Mouse (Mus musculus) liver, embryonic 13.5 days (tissue): ENCODE data around the gene Fbxl4. TPM values are rescaled to one million over a fixed set of nuclear protein-coding genes. Genes with fewer than 3 reads are reported as not detected.
"Not testable (repeated sequence)": the region's sequence is repeated elsewhere in the genome, so short reads cannot be mapped to it uniquely, and the experiment has no call there.

Experiments used
- ATAC-seq: fragments of 200-750 bp; cut with Nextera tagmentation; 2 replicates; pipeline ENCODE4 v1.8.0; 2017; ENCODE audit warnings: low read depth, mild to moderate bottlenecking, moderate number of reproducible peaks, moderate library complexity
- DNase-seq: peaks from one replicate; pipeline ENCODE4 v3.0.0; 2022
- H3K27ac ChIP-seq: fragments of 300-500 bp; sonication (generic); 2 replicates; pipeline ENCODE4 v1.5.1; 2015; ENCODE audit warnings: moderate library complexity, mild to moderate bottlenecking, inconsistent platforms
- H3K27me3 ChIP-seq: fragments of 300-500 bp; sonication (generic); 2 replicates; pipeline ENCODE4 v1.6.1; 2015; ENCODE audit warnings: mild to moderate bottlenecking, inconsistent platforms
- H3K36me3 ChIP-seq: fragments of 300-500 bp; sonication (generic); 2 replicates; pipeline ENCODE4 v1.6.1; 2015; ENCODE audit warnings: mild to moderate bottlenecking, inconsistent platforms
- H3K4me1 ChIP-seq: fragments of 300-500 bp; sonication (generic); replicated peaks from 2 replicates; pipeline ENCODE4 v1.6.1; 2015; ENCODE audit warnings: inconsistent platforms
- H3K4me2 ChIP-seq: fragments of 300-500 bp; sonication (generic); 2 replicates; pipeline ENCODE4 v1.6.1; 2015; ENCODE audit warnings: inconsistent platforms, mild to moderate bottlenecking, moderate library complexity
- H3K4me3 ChIP-seq: fragments of 300-500 bp; sonication (generic); replicated peaks from 2 replicates; pipeline ENCODE4 v1.5.1; 2015; ENCODE audit warnings: mild to moderate bottlenecking, inconsistent platforms
- H3K9ac ChIP-seq: fragments of 300-500 bp; sonication (generic); 2 replicates; pipeline ENCODE4 v1.6.1; 2015; ENCODE audit warnings: mild to moderate bottlenecking, inconsistent platforms
- H3K9me3 ChIP-seq: fragments of 300-500 bp; sonication (generic); replicated peaks from 2 replicates; pipeline ENCODE4 v1.6.1; 2016; ENCODE audit warnings: inconsistent platforms
- WGBS: fragments of 180-500 bp; shearing (Covaris S2); methylation state at CpG from one replicate; pipeline ENCODE4 v1.1.7; 2015; ENCODE audit not compliant: insufficient replicate concordance; 5-methylcytosine and 5-hydroxymethylcytosine counted together
- polyA plus RNA-seq: library from polyadenylated mRNA; unstranded; fragments of >200 nt; fragmentation: Nextera tagmentation; extraction: Ambion mirVana; gene quantifications from 2 replicates; pipeline ENCODE4 v1.2.1, GENCODE M21; 2015

The Fbxl4 gene
- polyA plus RNA-seq, result 4.4 and 5.5 TPM in 2 replicates

- H3K4me3 ChIP-seq, result peak within 1 kb of the TSS; percentile 79
- peak within 1 kb of the TSS; percentile 90 for H3K4me2 ChIP-seq
- H3K27ac ChIP-seq, result peak within 1 kb of the TSS; percentile 80
- no peaks in the 10 kb centered on the region for H3K27me3 ChIP-seq
- ATAC-seq (peak; percentile 95), DNase-seq (peak; percentile 75)
- WGBS, result under 1% methylated on average over 58 of the region's 62 CpGs
- 0 out of 2 replicates have a peak, but pooled peaks cover 8% of the 10 kb centered on the region for H3K9me3 ChIP-seq
- peak within 1 kb of the TSS; percentile 86 for H3K9ac ChIP-seq
- peaks cover 28% of the 10 kb centered on the region for H3K4me1 ChIP-seq
- H3K36me3 ChIP-seq, result no peaks in the 10 kb centered on the region
Observed at GRCm38 (mm10) chr4:22357266-22357930, at the start of gene Fbxl4. Fbxl4 (plus strand) TSS chr4:22357543.

- no peak for ATAC-seq
- no peak for DNase-seq
Observed at GRCm38 (mm10) chr4:22314564-22314963, 42.8 kb upstream of the Fbxl4 start.

DNA sequence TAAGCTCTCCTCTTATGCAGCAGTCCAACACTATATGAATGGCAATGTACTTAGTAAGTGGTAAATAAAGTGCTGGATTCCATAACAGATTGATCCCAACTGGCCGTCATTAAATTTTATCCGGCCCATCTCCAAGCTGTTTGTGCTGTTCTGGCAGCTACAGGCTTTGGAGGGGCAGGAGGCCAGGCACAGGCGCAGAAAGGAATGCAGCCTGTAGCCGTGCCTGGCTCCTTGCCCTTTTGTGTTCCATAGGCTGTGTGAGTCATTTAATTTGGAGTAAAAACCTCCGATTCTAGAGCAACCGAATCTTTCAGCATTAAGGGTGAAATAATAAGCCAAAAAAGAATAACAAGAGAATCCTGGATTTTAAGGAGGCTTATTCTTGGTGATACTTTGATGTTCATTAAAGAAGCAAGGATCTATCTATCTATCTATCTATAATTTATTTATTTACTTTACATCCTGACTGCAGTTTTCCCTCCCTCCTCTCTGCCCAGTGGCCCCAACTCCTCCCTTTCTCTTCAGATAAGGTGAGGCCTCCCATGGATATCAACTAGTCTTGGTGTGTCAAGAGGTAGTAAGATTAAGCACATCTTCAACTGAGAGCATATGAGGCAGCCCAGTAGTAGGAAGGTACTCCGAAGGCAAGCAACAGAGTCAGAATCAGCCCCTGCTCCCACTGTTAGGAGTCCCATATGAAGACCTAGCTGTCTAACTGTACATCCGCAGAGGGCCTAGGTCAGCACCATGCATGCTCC is 14.3 kb upstream of the Fbxl4 start:
- WGBS, result 64% methylated on average over 8 of the region's 8 CpGs
- no peak overlapping the region for H3K4me2 ChIP-seq
- no peaks in the 10 kb centered on the region for H3K27me3 ChIP-seq
- no peak overlapping the region for H3K4me3 ChIP-seq
- H3K4me1 ChIP-seq, result 0 out of 2 replicates have a peak, but pooled peaks cover 6% of the 10 kb centered on the region
- H3K36me3 ChIP-seq, result no peaks in the 10 kb centered on the region
- DNase-seq (no peak), ATAC-seq (peak; percentile 75)
- H3K9ac ChIP-seq, result no peak overlapping the region
- H3K9me3 ChIP-seq, result no peaks in the 10 kb centered on the region
- H3K27ac ChIP-seq, result no peak overlapping the region

More at GRCm38 (mm10) chr4:22314564-22314963, 42.8 kb upstream of the Fbxl4 start:
- Histone ChIP-seq H3K9me3 (no peaks in the 10 kb centered on the region), H3K9ac (no peak overlapping the region), H3K4me1 (no peaks in the 10 kb centered on the region), H3K4me2 (no peak overlapping the region), H3K4me3 (no peak overlapping the region), H3K27me3 (no peaks in the 10 kb centered on the region), H3K27ac (no peak overlapping the region), H3K36me3 (no peaks in the 10 kb centered on the region)
- 56% methylated on average over 3 of the region's 3 CpGs for WGBS

DNA sequence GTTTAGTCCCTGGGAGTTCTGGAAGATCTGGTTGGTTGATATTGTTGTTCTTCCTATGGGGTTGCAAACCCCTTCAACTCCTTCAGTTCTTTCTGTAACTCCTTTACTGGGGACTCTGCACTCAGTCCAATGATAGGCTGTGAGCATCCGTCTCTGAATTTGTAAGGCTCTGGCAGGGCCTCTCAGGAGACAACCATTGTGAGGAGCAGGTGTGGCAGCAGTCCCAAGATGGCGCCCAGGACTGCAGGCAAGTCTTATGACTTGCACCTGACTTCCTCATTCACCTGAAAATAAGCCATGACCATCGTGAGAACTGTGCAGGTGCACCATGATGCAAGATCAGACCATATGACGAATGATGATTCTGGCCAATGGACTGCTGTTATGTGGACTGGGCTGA is 8.3 kb upstream of the Fbxl4 start:
- not testable (repeated sequence) for H3K27ac ChIP-seq, H3K4me2 ChIP-seq, DNase-seq, H3K27me3 ChIP-seq, H3K36me3 ChIP-seq, ATAC-seq, H3K9me3 ChIP-seq, H3K4me1 ChIP-seq, H3K4me3 ChIP-seq, H3K9ac ChIP-seq
- 72% methylated on average over 4 of the region's 4 CpGs for WGBS

GRCm38 (mm10) chr4:22357931-22358300 is 573 bp downstream of the Fbxl4 start:
- 2% methylated on average over 10 of the region's 10 CpGs for WGBS

DNA sequence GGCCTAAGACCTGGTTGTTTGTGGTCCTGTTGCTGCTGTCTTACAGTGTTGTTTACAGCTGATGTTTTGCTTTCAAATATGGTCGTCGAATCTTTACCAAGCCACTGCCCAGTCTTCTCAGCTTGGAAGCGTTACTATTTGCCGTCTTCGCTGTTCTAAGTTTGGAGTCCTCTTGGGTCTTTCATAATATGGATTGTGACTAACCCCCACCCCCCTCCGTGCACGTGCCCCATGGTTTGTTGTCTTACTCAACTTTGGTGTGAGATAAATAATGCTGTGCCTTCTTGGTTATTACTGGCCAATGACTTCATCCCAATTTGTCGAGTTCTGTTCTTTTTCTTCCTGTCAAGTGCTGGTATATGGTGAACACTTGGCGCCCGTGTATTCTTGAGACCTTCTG is 1.1 kb downstream of the Fbxl4 start:
- peak overlapping the region; percentile 86 for H3K9ac ChIP-seq
- no peak for DNase-seq
- 0 out of 2 replicates have a peak, but pooled peaks cover 3% of the 10 kb centered on the region for H3K9me3 ChIP-seq
- WGBS, result 69% methylated on average over 10 of the region's 10 CpGs
- peaks cover 28% of the 10 kb centered on the region for H3K4me1 ChIP-seq
- no peaks in the 10 kb centered on the region for H3K36me3 ChIP-seq
- peak overlapping the region; percentile 79 for H3K4me3 ChIP-seq
- H3K27ac ChIP-seq, result no peak overlapping the region
- no peak for ATAC-seq
- H3K27me3 ChIP-seq, result no peaks in the 10 kb centered on the region
- peak overlapping the region; percentile 90 for H3K4me2 ChIP-seq

More at GRCm38 (mm10) chr4:22357931-22358300, 573 bp downstream of the Fbxl4 start:
- Histone ChIP-seq H3K4me2 (peak overlapping the region; percentile 90), H3K27ac (peak overlapping the region; percentile 80), H3K9ac (peak overlapping the region; percentile 86), H3K4me1 (peaks cover 28% of the 10 kb centered on the region), H3K36me3 (no peaks in the 10 kb centered on the region), H3K27me3 (no peaks in the 10 kb centered on the region), H3K4me3 (peak overlapping the region; percentile 79), H3K9me3 (0 out of 2 replicates have a peak, but pooled peaks cover 8% of the 10 kb centered on the region)
- peak; percentile 26 for DNase-seq
- peak; percentile 45 for ATAC-seq

GRCm38 (mm10) chr4:22367368-22367767 is 10.0 kb downstream of the Fbxl4 start:
- Histone ChIP-seq H3K4me2 (no peak overlapping the region), H3K4me1 (no peaks in the 10 kb centered on the region; the same call in 1 of the 2 replicates), H3K27ac (no peak overlapping the region), H3K27me3 (no peaks in the 10 kb centered on the region), H3K9ac (no peak overlapping the region), H3K4me3 (no peak overlapping the region), H3K9me3 (no peaks in the 10 kb centered on the region), H3K36me3 (no peaks in the 10 kb centered on the region)
- WGBS, result 65% methylated on average over 5 of the region's 5 CpGs
- DNase-seq (no peak), ATAC-seq (no peak)

DNA sequence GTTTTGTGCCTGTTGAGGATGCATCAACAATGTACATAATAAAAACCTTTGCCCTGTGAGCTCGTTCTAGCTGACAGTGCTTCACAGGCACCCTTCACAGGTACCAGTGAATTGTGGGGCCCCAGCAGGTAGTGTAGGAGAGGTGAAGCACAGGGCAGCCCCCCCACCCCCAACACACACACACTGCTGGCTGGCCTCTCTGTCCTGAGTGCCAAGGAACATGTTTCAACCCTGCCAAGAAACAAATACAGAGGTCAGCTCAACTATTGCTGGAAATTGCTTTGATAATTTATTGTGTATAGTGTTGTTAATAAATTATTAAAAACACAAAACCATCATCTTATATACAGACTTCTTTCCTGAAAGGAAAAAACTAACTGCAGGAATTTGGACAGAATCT is 21.2 kb downstream of the Fbxl4 start:
- Histone ChIP-seq H3K36me3 (peaks cover 6% of the 10 kb centered on the region; the same call in 1 of the 2 replicates), H3K27me3 (no peaks in the 10 kb centered on the region), H3K4me2 (no peak overlapping the region), H3K4me3 (no peak overlapping the region), H3K4me1 (no peaks in the 10 kb centered on the region), H3K9me3 (no peaks in the 10 kb centered on the region), H3K9ac (no peak overlapping the region), H3K27ac (no peak overlapping the region)
- WGBS, result 63% methylated on average over 1 of the region's 1 CpGs
- ATAC-seq (no peak), DNase-seq (no peak)

DNA sequence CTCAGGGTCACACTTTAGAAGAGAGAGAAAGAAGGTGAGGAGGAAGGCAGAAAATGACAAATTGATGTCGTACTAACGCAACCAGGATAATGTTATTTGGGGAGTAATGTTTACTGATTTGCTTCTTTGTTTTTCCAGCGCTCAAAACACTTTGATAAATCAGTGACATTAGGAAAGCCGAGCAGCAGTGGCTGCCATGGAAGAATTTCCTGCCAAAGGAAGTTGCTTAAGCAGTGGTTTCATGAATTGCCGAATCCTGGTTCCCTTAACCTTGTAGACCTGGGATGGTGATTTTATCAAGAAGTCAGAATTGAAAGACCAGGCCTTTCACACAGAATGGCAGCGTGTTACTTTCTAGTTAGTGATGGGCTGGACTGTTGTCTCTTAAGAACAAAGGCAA is 23.3 kb downstream of the Fbxl4 start:
- WGBS, result 41% methylated on average over 6 of the region's 6 CpGs
- H3K4me2 ChIP-seq, result no peak overlapping the region
- ATAC-seq, result no peak
- peaks cover 7% of the 10 kb centered on the region; the same call in 1 of the 2 replicates for H3K36me3 ChIP-seq
- H3K9ac ChIP-seq, result no peak overlapping the region
- H3K4me3 ChIP-seq, result no peak overlapping the region
- no peaks in the 10 kb centered on the region for H3K9me3 ChIP-seq
- H3K27ac ChIP-seq, result no peak overlapping the region
- H3K27me3 ChIP-seq, result no peaks in the 10 kb centered on the region
- no peak for DNase-seq
- no peaks in the 10 kb centered on the region for H3K4me1 ChIP-seq

DNA sequence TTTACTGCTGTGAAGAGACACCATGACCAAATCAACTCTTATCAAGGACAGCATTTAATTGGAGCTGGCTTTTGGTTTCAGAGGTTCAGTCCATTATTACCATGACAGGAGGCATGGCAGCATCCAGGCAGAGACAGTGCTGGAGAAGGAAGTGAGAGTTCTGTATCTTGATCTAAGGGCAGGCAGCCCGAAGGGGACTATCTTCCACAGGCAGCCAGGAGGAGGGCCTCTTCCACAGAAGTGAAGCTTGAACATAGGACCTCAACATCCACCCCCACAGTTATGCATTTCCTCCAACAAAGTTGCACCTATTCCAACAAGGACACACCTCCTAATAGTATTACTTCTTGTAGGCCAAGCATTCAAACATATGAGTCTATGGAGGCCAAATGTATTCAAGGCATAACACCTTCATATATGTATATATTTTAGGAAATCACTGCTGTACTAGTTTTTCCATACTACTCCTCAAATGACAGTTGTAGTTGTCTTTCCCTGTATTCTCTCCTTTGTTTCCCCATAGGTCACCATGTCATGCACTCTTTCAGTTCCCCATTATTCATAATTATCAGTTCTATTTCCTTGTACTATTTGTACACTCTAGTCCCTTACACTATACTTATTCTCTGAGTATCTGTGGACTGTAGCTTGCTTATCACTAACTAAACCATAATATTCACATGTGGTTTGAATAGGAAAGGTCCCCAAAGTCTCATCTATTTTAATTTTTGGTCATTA is 26.4 kb downstream of the Fbxl4 start:
- Histone ChIP-seq H3K9me3 (no peaks in the 10 kb centered on the region), H3K36me3 (0 out of 2 replicates have a peak, but pooled peaks cover 7% of the 10 kb centered on the region), H3K9ac (no peak overlapping the region), H3K4me3 (no peak overlapping the region), H3K4me1 (no peaks in the 10 kb centered on the region), H3K4me2 (no peak overlapping the region), H3K27ac (no peak overlapping the region), H3K27me3 (no peaks in the 10 kb centered on the region)
- DNase-seq (no peak), ATAC-seq (no peak)
- whole genome bisulfite sequencing, result 50% methylated on average over 1 of the region's 1 CpGs

DNA sequence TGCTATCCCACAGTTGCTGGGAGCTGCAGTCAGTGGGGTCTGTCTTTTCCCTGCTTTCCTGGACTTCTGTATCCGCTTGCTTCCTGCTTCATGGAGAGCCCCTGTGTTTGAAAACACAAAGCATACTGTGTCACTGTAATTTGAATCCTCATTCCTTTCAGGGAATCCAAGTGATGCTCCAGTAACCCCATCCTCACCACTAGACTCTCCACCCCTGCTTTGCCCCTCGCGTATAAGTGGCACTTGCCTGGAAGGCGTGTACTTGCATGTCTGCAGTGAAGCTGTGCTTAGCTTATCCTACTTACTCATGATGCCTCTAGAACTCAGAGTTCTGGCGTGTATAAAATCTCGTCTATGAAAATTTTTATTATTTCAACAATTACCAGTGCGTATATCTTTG is 32.7 kb downstream of the Fbxl4 start:
- no peaks in the 10 kb centered on the region for H3K27me3 ChIP-seq
- H3K4me2 ChIP-seq, result no peak overlapping the region
- H3K9me3 ChIP-seq, result no peaks in the 10 kb centered on the region
- 75% methylated on average over 7 of the region's 7 CpGs for WGBS
- no peak overlapping the region for H3K4me3 ChIP-seq
- H3K9ac ChIP-seq, result no peak overlapping the region
- no peaks in the 10 kb centered on the region for H3K4me1 ChIP-seq
- no peak for ATAC-seq
- no peak for DNase-seq
- H3K27ac ChIP-seq, result no peak overlapping the region
- peaks cover 9% of the 10 kb centered on the region; the same call in 1 of the 2 replicates for H3K36me3 ChIP-seq
